In the genomic region with DNA sequence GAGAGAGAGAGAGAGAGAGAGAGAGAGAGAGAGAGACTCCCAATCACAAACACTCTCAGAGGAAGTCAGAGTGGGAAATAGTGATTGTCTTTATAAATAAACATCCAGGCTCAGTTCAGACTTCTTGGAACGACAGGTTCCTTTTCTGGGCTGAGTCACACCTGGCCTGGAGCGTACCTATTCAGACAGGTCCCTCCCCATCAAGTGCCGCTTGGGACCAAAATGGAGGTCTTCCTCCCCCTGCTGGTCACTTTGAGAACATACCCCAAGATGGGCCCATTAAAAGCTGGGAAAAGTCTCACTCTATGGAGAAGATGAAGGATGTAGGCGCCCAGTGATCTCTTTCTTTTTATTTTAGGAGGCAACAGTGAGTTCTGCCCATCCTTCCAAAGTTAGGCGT, we compare ENCODE assay signal across 8 mouse cellular contexts. TPM values are rescaled to one million over a fixed set of nuclear protein-coding genes. Genes with fewer than 3 reads are reported as not detected.
A peak's percentile ranks its signal among the peaks of the same experiment; 100 is the strongest.
DNase-seq lines count a peak whose midpoint lies in the region; ATAC-seq and TF ChIP-seq lines count a peak whose summit lies in the region.

No protein-coding gene starts in this region.

- H3K4me2 ChIP-seq in embryonic facial prominence, embryonic 15.5 days (replicated peaks): no peak overlapping the region

- intact Hi-C loops in gastrocnemius, adult 2 months (cut with DNase I): loop anchor here (1.0 to 10.0 kb wide), 3 partner anchors 53 to 194 kb away; no protein-coding TSS in a partner anchor

- ATAC-seq in embryonic facial prominence, embryonic 15.5 days (ENCODE audit: insufficient number of reproducible peaks, low FRiP score, low TSS enrichment, low read depth): no peak
- ATAC-seq in inflammation-experienced regulatory T-cells, adult 6 months: peak; percentile 87

- no peak for TF ChIP-seq POLR2A in lung, adult 2 months (IDR thresholded peaks at IDR 0.05; ENCODE audit: borderline replicate concordance, extremely low read depth, low read depth, low read length)

- DNase-seq in gastrocnemius, adult 2 months: peak; percentile 65
- DNase-seq in gastrocnemius, postnatal 4 days (ENCODE audit: low spot score in 2 of 2): no peak
- DNase-seq in A20 (ENCODE audit: low read depth, low spot score): peak; percentile 78
- DNase-seq in adrenal gland, postnatal 36 days: peak; percentile 63 to 71
- DNase-seq in lung, adult 2 months: peak; percentile 68
- DNase-seq in right cerebral cortex, postnatal 14 days: peak; percentile 44

- no peaks in the 10 kb centered on the region for H3K36me3 ChIP-seq in embryonic facial prominence, embryonic 15.5 days

- H3K9ac ChIP-seq in embryonic facial prominence, embryonic 15.5 days: no peak overlapping the region

- peaks cover 23% of the 10 kb centered on the region for H3K4me1 ChIP-seq in embryonic facial prominence, embryonic 15.5 days
- peaks cover 5% of the 10 kb centered on the region; the same call in 1 of the 2 replicates for H3K4me1 ChIP-seq in lung, adult 2 months (ENCODE audit: control insufficient read depth, insufficient read depth, low read length)

- H3K27ac ChIP-seq in gastrocnemius, adult 2 months: no peak overlapping the region
- H3K27ac ChIP-seq in embryonic facial prominence, embryonic 15.5 days (replicated peaks): 0 out of 2 replicates have a peak overlapping the region, but pooled peaks have one; percentile 44

- peak; percentile 93 for TF ChIP-seq CTCF in gastrocnemius, adult 2 months (IDR thresholded peaks at IDR 0.05)
- TF ChIP-seq CTCF in lung, adult 2 months (IDR thresholded peaks at IDR 0.05; ENCODE audit: insufficient read depth, low read length): peak; percentile 82

- no peak overlapping the region for H3K4me3 ChIP-seq in gastrocnemius, adult 2 months
- no peak overlapping the region for H3K4me3 ChIP-seq in embryonic facial prominence, embryonic 15.5 days (replicated peaks)
- no peak overlapping the region for H3K4me3 ChIP-seq in lung, adult 2 months (replicated peaks; ENCODE audit: extremely low read depth, low read depth, low read length)

- no peaks in the 10 kb centered on the region for H3K9me3 ChIP-seq in embryonic facial prominence, embryonic 15.5 days (replicated peaks)

- H3K27me3 ChIP-seq in embryonic facial prominence, embryonic 15.5 days: no peaks in the 10 kb centered on the region

- 5% methylated on average over 5 of the region's 5 CpGs for WGBS in embryonic facial prominence, embryonic 15.5 days
- 4% methylated on average over 5 of the region's 5 CpGs for WGBS in lung, adult 2 months

RNA-seq across cellular contexts. Expression of a gene that starts 4.3 kb away (rescaled TPM):
- not detected for total RNA-seq in gastrocnemius, adult 2 months (2021)
- under 1 TPM; 0.16 to 0.27 TPM for total RNA-seq in gastrocnemius, postnatal 4 days (2021)
- not detected for total RNA-seq in adrenal gland, postnatal 36 days (2021)
- polyA plus RNA-seq in embryonic facial prominence, embryonic 15.5 days (2015; fragmentation: Nextera tagmentation; extraction: Ambion mirVana): 0.61 and 0.67 TPM in 2 replicates
- not detected for polyA plus RNA-seq in inflammation-experienced regulatory T-cells, adult 6 months (2017; shearing (Covaris generic))
- polyA plus RNA-seq in lung, adult 2 months (2012; rRNA removed): 14.1 TPM in 1 of 2 replicates, not detected in the other

RNA-seq across cellular contexts. Expression of a gene that starts 27.8 kb away (rescaled TPM):
- total RNA-seq in gastrocnemius, adult 2 months (2021): 10 to 100 TPM; 14.1 to 46.8 TPM
- total RNA-seq in gastrocnemius, postnatal 4 days (2021): 10 to 100 TPM; 22.4 to 26.7 TPM
- total RNA-seq in adrenal gland, postnatal 36 days (2021): 10 to 100 TPM; 38.7 to 39.1 TPM
- polyA plus RNA-seq in embryonic facial prominence, embryonic 15.5 days (2015; fragmentation: Nextera tagmentation; extraction: Ambion mirVana): 39.9 and 41.3 TPM in 2 replicates
- polyA plus RNA-seq in inflammation-experienced regulatory T-cells, adult 6 months (2017; shearing (Covaris generic)): 100 to 1,000 TPM; 168 to 251 (median 221) TPM
- 75.9 and 109 TPM in 2 replicates for polyA plus RNA-seq in lung, adult 2 months (2012; rRNA removed)

Comparison
In these comparisons a context has a peak if more than half of its experiments do, and no peak if none do; other contexts are left out.
1. DNase-seq: peak in gastrocnemius, adult 2 months (single experiment), A20 (single experiment), adrenal gland, postnatal 36 days (2 of 2), lung, adult 2 months (single experiment) and right cerebral cortex, postnatal 14 days (single experiment); none in gastrocnemius, postnatal 4 days (0 of 2).